Mouse (Mus musculus) gastrocnemius, postnatal 10 days (tissue): Measurements from ENCODE around the gene Nabp1. TPM values are rescaled to one million over a fixed set of nuclear protein-coding genes. Genes with fewer than 3 reads are reported as not detected.

ENCODE experiments used
- total RNA-seq, 2 experiments: library from RNA; stranded (reverse); gene quantifications; 2 replicates each; pipeline ENCODE4 v1.2.3; 2021

Gene Nabp1
- total RNA-seq, 2 experiments from 2014 or later = 13.3 to 13.9 TPM

Other genes with a start within 250 kb of the Nabp1 start
- gene Cavin2, start 189.3 kb downstream of the Nabp1 start, total RNA-seq = 10 to 100 TPM; 81.7 to 88.6 TPM